Mouse (Mus musculus): ENCODE results near the gene Zer1.

The Zer1 gene

GRCm38 (mm10) chr2:30076959-30077358 is 47.4 kb downstream of the Zer1 start:
- 68% methylated on average over 6 of the region's 6 CpGs for WGBS

GRCm38 (mm10) chr2:30076439-30076838 is 47.9 kb downstream of the Zer1 start:
- WGBS = 88% methylated on average over 9 of the region's 9 CpGs

GRCm38 (mm10) chr2:30075625-30076024 is 48.8 kb downstream of the Zer1 start:
- 88% methylated on average over 3 of the region's 3 CpGs for WGBS

- WGBS = 75% methylated on average over 3 of the region's 3 CpGs
Observed at GRCm38 (mm10) chr2:30073285-30073684, 51.1 kb downstream of the Zer1 start.

- 81% methylated on average over 7 of the region's 7 CpGs for WGBS
Observed at GRCm38 (mm10) chr2:30072875-30073274, 51.5 kb downstream of the Zer1 start.

GRCm38 (mm10) chr2:30067962-30068361 is 56.4 kb downstream of the Zer1 start:
- WGBS = 19% methylated on average over 7 of the region's 7 CpGs

GRCm38 (mm10) chr2:30067031-30067888 is 57.1 kb downstream of the Zer1 start:
- under 1% methylated on average over 52 of the region's 69 CpGs for WGBS

- WGBS = under 1% methylated on average over 78 of the region's 101 CpGs
Observed at GRCm38 (mm10) chr2:30066046-30066901, 58.1 kb downstream of the Zer1 start.

GRCm38 (mm10) chr2:30064298-30064697 is 60.1 kb downstream of the Zer1 start:
- 62% methylated on average over 3 of the region's 3 CpGs for WGBS

- 50% methylated on average over 3 of the region's 3 CpGs for WGBS
Observed at GRCm38 (mm10) chr2:30063791-30064190, 60.6 kb downstream of the Zer1 start.

GRCm38 (mm10) chr2:30063235-30063634 is 61.1 kb downstream of the Zer1 start:
- 42% methylated on average over 8 of the region's 8 CpGs for WGBS

GRCm38 (mm10) chr2:30062249-30063093 is 61.9 kb downstream of the Zer1 start:
- 3% methylated on average over 40 of the region's 40 CpGs for WGBS

GRCm38 (mm10) chr2:30061215-30062166 is 62.9 kb downstream of the Zer1 start:
- 10% methylated on average over 37 of the region's 37 CpGs for WGBS

GRCm38 (mm10) chr2:30058418-30058817 is 66.0 kb downstream of the Zer1 start:
- WGBS = 60% methylated on average over 5 of the region's 5 CpGs

- WGBS = 53% methylated on average over 12 of the region's 12 CpGs
Observed at GRCm38 (mm10) chr2:30057223-30057904, 67.0 kb downstream of the Zer1 start, which contains the start of gene Set. Gene Set, plus strand, starts transcription at chr2:30057378.

GRCm38 (mm10) chr2:30056736-30057135 is 67.6 kb downstream of the Zer1 start:
- WGBS = 78% methylated on average over 3 of the region's 3 CpGs

GRCm38 (mm10) chr2:30055310-30055709 is 69.1 kb downstream of the Zer1 start:
- WGBS = 94% methylated on average over 3 of the region's 3 CpGs

GRCm38 (mm10) chr2:30051992-30052761 is 72.2 kb downstream of the Zer1 start:
- 38% methylated on average over 6 of the region's 6 CpGs for WGBS

GRCm38 (mm10) chr2:30049831-30050230 is 74.6 kb downstream of the Zer1 start:
- WGBS = 86% methylated on average over 3 of the region's 3 CpGs

Measured in cerebral cortex, adult 2 months (tissue).